Mouse (Mus musculus) liver, adult 2 months (tissue): ENCODE data around the gene Gabra5. TPM values are rescaled to one million over a fixed set of nuclear protein-coding genes. Genes with fewer than 3 reads are reported as not detected.
A peak's percentile ranks its signal among the peaks of the same experiment; 100 is the strongest.

ENCODE experiments used
- DNase-seq: peaks from one replicate; pipeline ENCODE4 v3.0.0-alpha.2; 2011; ENCODE audit warnings: low read depth, low spot score; ENCODE audit errors: extremely low read depth
- H3K27ac ChIP-seq: fragments of 200-500 bp; replicated peaks from 2 replicates; pipeline ENCODE4 v1.5.1; 2012; ENCODE audit warnings: low read depth, mild to moderate bottlenecking, control low read depth, inconsistent platforms, low read length; ENCODE audit not compliant: insufficient read depth
- H3K27me3 ChIP-seq: fragments of 200-500 bp; 2 replicates; pipeline ENCODE4 v1.6.1; 2012; ENCODE audit warnings: mild to moderate bottlenecking, moderate library complexity, low read length, inconsistent platforms; ENCODE audit not compliant: control insufficient read depth, insufficient read depth
- H3K36me3 ChIP-seq: fragments of 200-500 bp; 2 replicates; pipeline ENCODE4 v1.6.1; 2012; ENCODE audit warnings: low read length, inconsistent platforms; ENCODE audit not compliant: control insufficient read depth, insufficient read depth
- H3K4me1 ChIP-seq: fragments of 200-500 bp; 2 replicates; pipeline ENCODE4 v1.6.1; 2011; ENCODE audit warnings: low read length; ENCODE audit not compliant: control insufficient read depth, insufficient read depth
- H3K4me3 ChIP-seq: fragments of 200-500 bp; 2 replicates; pipeline ENCODE4 v1.5.1; 2011; ENCODE audit warnings: low read depth, mild to moderate bottlenecking, control low read depth, low read length, moderate library complexity; ENCODE audit not compliant: insufficient read depth
- H3K79me2 ChIP-seq: fragments of 200-500 bp; 2 replicates; pipeline ENCODE4 v1.6.1; 2012; ENCODE audit warnings: inconsistent platforms, mild to moderate bottlenecking, low read length, moderate library complexity; ENCODE audit not compliant: control insufficient read depth, insufficient read depth
- H3K9ac ChIP-seq: fragments of 200-500 bp; 2 replicates; pipeline ENCODE4 v1.6.1; 2012; ENCODE audit warnings: low read depth, mild to moderate bottlenecking, control low read depth, inconsistent platforms, low read length
- CTCF ChIP-seq: fragments of 200-500 bp; IDR thresholded peaks from 2 replicates; pipeline ENCODE4 v1.5.1; 2011; ENCODE audit warnings: low read depth, low read length, control low read depth
- POLR2A ChIP-seq: fragments of 200-500 bp; IDR thresholded peaks from 2 replicates; pipeline ENCODE4 v1.6.1; 2011; ENCODE audit warnings: low read length, control low read depth; ENCODE audit not compliant: insufficient read depth; ENCODE audit errors: extremely low read depth
- WGBS: fragments of 180-500 bp; shearing (Covaris S2); methylation state at CpG from one replicate; pipeline ENCODE4 v1.1.7; 2018; 5-methylcytosine and 5-hydroxymethylcytosine counted together
- polyA plus RNA-seq: library from polyadenylated mRNA; depleted of rRNA; stranded (reverse); fragments of >200 nt; gene quantifications from 2 replicates; pipeline ENCODE4 v1.2.3, GENCODE M21; 2012
- total RNA-seq: library from RNA; depleted of rRNA; stranded (reverse); fragments of >200 nt; gene quantifications from 2 replicates; pipeline ENCODE4 v1.2.3, GENCODE M21; 2014

Gabra5 gene
- total and polyA plus RNA-seq, 2 experiments, result not detected

- no peak overlapping the region for H3K9ac ChIP-seq
- H3K27ac ChIP-seq, result no peak overlapping the region
- WGBS, result 94% methylated on average over 1 of the region's 1 CpGs
- TF ChIP-seq POLR2A, result no peak
- no peak for TF ChIP-seq CTCF
- H3K4me3 ChIP-seq, result no peak overlapping the region
- no peaks in the 10 kb centered on the region for H3K79me2 ChIP-seq
- no peaks in the 10 kb centered on the region for H3K36me3 ChIP-seq
- no peak for DNase-seq
- H3K27me3 ChIP-seq, result no peaks in the 10 kb centered on the region; the same call in 1 of the 2 replicates
- H3K4me1 ChIP-seq, result no peaks in the 10 kb centered on the region
Measured at GRCm38 (mm10) chr7:57471316-57471715, 38.5 kb downstream of the Gabra5 start.

GRCm38 (mm10) chr7:57460354-57460753 lies 49.5 kb downstream of the Gabra5 start:
- DNase-seq, result peak; percentile 8
- no peak overlapping the region for H3K4me3 ChIP-seq
- H3K27ac ChIP-seq, result no peak overlapping the region
- H3K27me3 ChIP-seq, result no peaks in the 10 kb centered on the region
- no peaks in the 10 kb centered on the region for H3K79me2 ChIP-seq
- H3K9ac ChIP-seq, result no peak overlapping the region
- no peak for TF ChIP-seq CTCF
- no peak for TF ChIP-seq POLR2A
- 58% methylated on average over 5 of the region's 5 CpGs for WGBS
- no peaks in the 10 kb centered on the region for H3K4me1 ChIP-seq
- no peaks in the 10 kb centered on the region for H3K36me3 ChIP-seq

GRCm38 (mm10) chr7:57448239-57448638 lies 61.6 kb downstream of the Gabra5 start:
- no peaks in the 10 kb centered on the region for H3K79me2 ChIP-seq
- H3K4me3 ChIP-seq, result no peak overlapping the region
- no peak for DNase-seq
- H3K27me3 ChIP-seq, result no peaks in the 10 kb centered on the region
- TF ChIP-seq CTCF (no peak), POLR2A (no peak)
- no peak overlapping the region for H3K27ac ChIP-seq
- WGBS, result 61% methylated on average over 1 of the region's 1 CpGs
- H3K36me3 ChIP-seq, result no peaks in the 10 kb centered on the region
- no peaks in the 10 kb centered on the region for H3K4me1 ChIP-seq
- H3K9ac ChIP-seq, result no peak overlapping the region

- H3K4me3 ChIP-seq, result no peak overlapping the region
- no peak overlapping the region for H3K9ac ChIP-seq
- no peak overlapping the region for H3K27ac ChIP-seq
- WGBS, result 75% methylated on average over 1 of the region's 1 CpGs
- no peaks in the 10 kb centered on the region for H3K36me3 ChIP-seq
- H3K79me2 ChIP-seq, result no peaks in the 10 kb centered on the region
- no peaks in the 10 kb centered on the region for H3K27me3 ChIP-seq
- no peak for TF ChIP-seq CTCF
- no peak for TF ChIP-seq POLR2A
- no peak for DNase-seq
- H3K4me1 ChIP-seq, result no peaks in the 10 kb centered on the region
Measured at GRCm38 (mm10) chr7:57422675-57423074, 87.2 kb downstream of the Gabra5 start.

- DNase-seq, result no peak
- Histone ChIP-seq H3K9ac (no peak overlapping the region), H3K27ac (no peak overlapping the region), H3K36me3 (no peaks in the 10 kb centered on the region), H3K4me1 (no peaks in the 10 kb centered on the region), H3K4me3 (no peak overlapping the region), H3K79me2 (no peaks in the 10 kb centered on the region), H3K27me3 (no peaks in the 10 kb centered on the region)
- TF ChIP-seq CTCF, result no peak
- no peak for TF ChIP-seq POLR2A
- 51% methylated on average over 1 of the region's 1 CpGs for WGBS
Measured at GRCm38 (mm10) chr7:57421044-57421443, 88.8 kb downstream of the Gabra5 start.

- TF ChIP-seq POLR2A, result no peak
- TF ChIP-seq CTCF, result no peak
- no peak within 1 kb of the TSS for H3K27ac ChIP-seq
- H3K27me3 ChIP-seq, result no peaks in the 10 kb centered on the region
- no peak within 1 kb of the TSS for H3K9ac ChIP-seq
- no peaks in the 10 kb centered on the region for H3K4me1 ChIP-seq
- no peaks in the 10 kb centered on the region for H3K36me3 ChIP-seq
- no peaks in the 10 kb centered on the region for H3K79me2 ChIP-seq
- no peak within 1 kb of the TSS for H3K4me3 ChIP-seq
- DNase-seq, result no peak
- 76% methylated on average over 2 of the region's 2 CpGs for WGBS
Measured at GRCm38 (mm10) chr7:57419392-57419791, 90.5 kb downstream of the Gabra5 start, which contains the start of gene Gabrb3. Gene Gabrb3, plus strand, starts transcription at chr7:57419692.
